Mouse (Mus musculus) T-helper 1 cell (primary cell): ENCODE data around the gene Vmn2r55.

Experiments used
- in situ Hi-C: fragments of 300-600 bp; cut with MboI, MseI; formaldehyde crosslinking; loops from one replicate; pipeline ENCODE4 v1.15.1; 2025; ENCODE audit warnings: high pct_unique_total_duplicates

Gene Vmn2r55

DNA sequence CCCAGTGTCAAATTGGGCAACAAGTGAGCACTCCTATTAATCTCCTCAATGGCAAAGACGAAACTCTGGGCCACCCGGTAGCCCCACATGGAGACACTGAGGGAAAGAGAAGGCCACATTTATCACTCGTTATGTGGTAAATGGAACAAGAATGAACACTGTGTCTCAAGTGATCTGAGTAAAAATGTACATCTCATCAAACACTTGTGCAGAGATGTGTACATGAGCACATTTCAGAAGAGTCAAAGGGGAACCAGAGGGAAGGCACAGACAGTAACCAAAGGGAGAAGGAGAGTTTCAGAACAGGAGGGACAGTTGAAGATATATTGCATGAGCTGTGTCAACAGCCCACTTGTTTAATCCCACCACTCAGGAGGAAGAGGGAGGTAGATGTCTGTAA, at the start of gene Vmn2r55:
Gene Vmn2r55 (minus strand): TSS at position 101 of the 400 bp plus-strand sequence.
- in situ Hi-C loops, result loop anchor here (5.0 kb wide), 1 partner anchor 43 kb away; the partner anchor contains the start of gene Vmn2r54

DNA sequence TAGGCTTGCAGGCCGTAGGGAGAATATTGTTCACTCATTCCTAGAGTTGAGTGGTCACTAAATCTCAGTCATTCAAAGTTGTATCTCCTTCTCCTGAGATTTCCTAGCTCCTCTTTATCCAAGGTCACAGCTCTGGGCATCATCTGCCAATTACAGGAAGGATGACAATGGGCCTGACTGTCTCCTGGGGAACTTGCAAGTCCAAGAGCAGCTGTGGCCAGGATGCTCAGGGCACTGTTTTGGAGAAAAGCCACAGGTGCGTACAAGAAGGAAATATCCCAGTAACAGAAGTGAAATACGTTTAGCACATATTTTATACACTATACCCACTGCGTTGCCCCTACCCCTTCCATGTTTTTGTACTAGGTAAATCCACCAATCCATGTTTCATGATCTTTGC, 44.6 kb downstream of the Vmn2r55 start, which contains the start of gene Vmn2r54:
Gene Vmn2r54 (minus strand): TSS at position 101 of the 400 bp plus-strand sequence.
- in situ Hi-C loops, result loop anchor here (5.0 kb wide), 1 partner anchor 47 kb away; the partner anchor contains the start of gene Vmn2r55

DNA sequence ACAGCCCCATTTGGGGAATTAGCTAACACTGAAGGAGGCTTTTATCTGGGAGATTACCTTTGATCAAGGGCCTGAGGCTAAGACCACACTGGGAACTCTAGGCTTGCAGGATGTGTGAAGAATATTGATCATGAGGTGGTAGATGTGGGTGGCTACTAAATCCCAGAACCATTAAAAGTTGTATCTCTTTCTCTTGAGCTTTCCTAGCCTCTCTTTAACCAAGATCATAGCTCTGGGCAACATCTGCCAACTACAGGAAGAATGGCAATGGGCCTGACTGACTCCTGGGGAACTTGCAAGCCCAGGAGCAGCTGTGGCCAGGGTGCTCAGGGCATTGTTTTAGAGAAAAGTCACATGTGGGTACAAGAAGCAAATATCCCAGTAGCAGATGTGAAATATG, 76.1 kb downstream of the Vmn2r55 start, which contains the start of gene Vmn2r53:
Gene Vmn2r53 (minus strand): TSS at position 101 of the 400 bp plus-strand sequence.
- in situ Hi-C loops, result no loop called here
